Mouse (Mus musculus) E14TG2a.4 (cell line): ENCODE data around the gene Tenm3.

ENCODE experiments used
- CTCF ChIP-seq: conservative IDR thresholded peaks from 2 replicates; pipeline ENCODE4 v1.5.1; 2014; ENCODE audit warnings: low read length
- NANOG ChIP-seq: IDR thresholded peaks from 2 replicates; pipeline ENCODE4 v1.6.1; 2014; ENCODE audit warnings: borderline replicate concordance, low read length, mixed read lengths
- POU5F1 ChIP-seq: IDR thresholded peaks from 2 replicates; pipeline ENCODE4 v1.6.1; 2014; ENCODE audit warnings: low read length, borderline replicate concordance

- no peak for TF ChIP-seq NANOG
- TF ChIP-seq CTCF = no peak
- TF ChIP-seq POU5F1 = no peak
These were observed 376.1 kb downstream of the Tenm3 start for GRCm38 (mm10) chr8:48467633-48468032.
